Mouse (Mus musculus): Measurements from ENCODE around the gene Pip4k2a. TPM values are rescaled to one million over a fixed set of nuclear protein-coding genes. Genes with fewer than 3 reads are reported as not detected.

Pip4k2a gene
- polyA plus RNA-seq, 1 experiment = 9.5 TPM

DNA sequence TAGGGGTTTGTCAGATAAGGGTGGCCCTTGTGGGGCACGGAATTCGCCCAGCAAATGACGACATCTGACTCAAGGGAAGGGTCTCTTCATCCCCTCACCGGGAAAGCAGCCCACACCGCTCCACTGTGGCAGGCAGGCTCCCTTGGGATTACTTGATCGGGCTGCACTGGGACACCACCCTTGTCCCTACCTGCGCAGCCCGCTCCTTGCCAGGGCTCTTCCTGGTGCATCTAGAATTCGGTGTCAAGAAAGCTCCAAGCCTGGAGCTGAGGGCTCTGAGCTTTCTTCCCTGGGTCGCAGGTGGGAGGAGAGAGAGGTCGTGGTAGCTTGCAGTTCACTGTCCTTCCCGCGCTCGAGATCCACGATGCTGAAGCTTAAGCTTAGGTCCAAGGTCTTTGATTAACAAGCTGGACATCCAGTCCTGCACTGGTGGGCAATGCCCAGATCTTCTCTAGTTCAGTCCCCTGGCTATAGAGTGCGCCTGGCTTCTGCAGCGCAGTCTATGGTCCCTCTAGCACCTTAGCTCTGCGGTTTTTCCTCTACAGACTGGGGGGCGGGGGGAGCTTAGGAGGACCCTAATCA is 196.6 kb downstream of the Pip4k2a start:
- no peak for TF ChIP-seq CTCF (IDR thresholded peaks at IDR 0.05; ENCODE audit: insufficient read depth, low read length)
- TF ChIP-seq POLR2A (IDR thresholded peaks at IDR 0.05; ENCODE audit: borderline replicate concordance, extremely low read depth, low read depth, low read length) = no peak
- no peak overlapping the region for H3K4me3 ChIP-seq (replicated peaks; ENCODE audit: extremely low read depth, low read depth, low read length)
- WGBS = 22% methylated on average over 19 of the region's 19 CpGs
- peaks cover 5% of the 10 kb centered on the region; the same call in 1 of the 2 replicates for H3K4me1 ChIP-seq (ENCODE audit: control insufficient read depth, insufficient read depth, low read length)
- no peak for DNase-seq

DNA sequence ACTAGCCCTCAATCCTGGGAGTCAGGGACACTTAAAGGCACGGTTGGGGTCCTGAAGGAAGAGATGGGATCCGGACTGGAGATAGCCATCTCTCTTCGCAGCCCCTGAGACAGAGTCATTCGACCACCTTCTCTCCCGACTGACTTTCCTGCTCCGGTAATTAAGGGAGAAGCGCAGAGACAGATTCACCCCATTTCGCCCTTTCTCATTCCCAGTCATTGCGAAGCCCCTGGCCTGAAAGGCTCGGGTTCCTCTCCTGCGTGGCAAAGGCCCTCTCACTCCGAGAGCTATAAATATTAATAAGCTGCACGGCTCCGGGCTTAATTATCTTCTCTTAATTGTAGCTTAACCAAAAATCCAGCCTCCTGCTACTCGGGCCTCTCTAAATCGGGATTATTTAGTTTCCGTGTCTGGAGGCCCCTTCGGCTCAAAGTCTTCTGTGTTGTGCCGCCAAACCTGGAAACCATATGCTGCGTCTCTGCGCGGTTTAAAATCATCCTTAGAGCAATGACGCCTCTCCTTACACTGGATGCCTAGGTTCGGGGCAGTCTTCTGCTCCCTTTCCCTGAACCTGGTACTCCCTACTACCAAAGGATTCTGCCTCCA is 197.2 kb downstream of the Pip4k2a start:
- WGBS = 13% methylated on average over 24 of the region's 24 CpGs
- TF ChIP-seq POLR2A (IDR thresholded peaks at IDR 0.05; ENCODE audit: borderline replicate concordance, extremely low read depth, low read depth, low read length) = no peak
- TF ChIP-seq CTCF (IDR thresholded peaks at IDR 0.05; ENCODE audit: insufficient read depth, low read length) = no peak
- Histone ChIP-seq H3K4me3 (replicated peaks; ENCODE audit: extremely low read depth, low read depth, low read length) (no peak overlapping the region), H3K4me1 (ENCODE audit: control insufficient read depth, insufficient read depth, low read length) (peaks cover 5% of the 10 kb centered on the region; the same call in 1 of the 2 replicates)
- DNase-seq = no peak

DNA sequence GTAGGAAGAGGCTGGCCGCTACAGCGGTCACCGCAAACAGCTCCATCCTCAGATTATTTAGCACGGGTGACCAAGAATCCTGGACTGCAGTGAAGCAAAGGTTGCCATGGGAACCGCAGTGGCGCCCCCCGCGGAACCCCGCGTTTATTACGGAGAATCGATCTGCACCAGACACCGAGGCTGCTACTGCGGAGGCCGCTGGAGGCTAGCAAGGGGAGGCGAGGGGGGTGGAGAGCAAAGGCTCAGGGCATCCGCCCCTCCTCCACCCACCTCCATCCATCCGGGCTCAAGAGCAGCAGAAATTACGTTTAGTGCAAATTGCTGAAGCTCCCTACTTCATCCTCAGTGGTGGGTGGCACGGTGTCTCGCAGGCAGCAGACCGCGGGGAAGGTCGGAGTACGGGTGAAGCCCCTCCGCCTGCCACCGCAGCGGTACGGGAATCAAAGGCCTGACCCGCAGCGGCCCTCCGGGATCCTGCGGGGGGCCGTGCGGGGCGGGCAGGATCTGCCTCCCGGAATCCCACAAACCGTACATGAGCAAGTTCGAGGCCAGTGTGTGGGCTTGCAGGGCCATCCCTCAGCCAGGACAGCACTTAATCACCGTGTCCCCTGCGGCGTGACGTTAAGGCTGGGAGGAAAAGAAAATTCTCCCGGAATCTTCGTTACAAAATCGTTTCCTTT is 197.8 kb downstream of the Pip4k2a start:
- TF ChIP-seq POLR2A (IDR thresholded peaks at IDR 0.05; ENCODE audit: borderline replicate concordance, extremely low read depth, low read depth, low read length) (no peak), CTCF (IDR thresholded peaks at IDR 0.05; ENCODE audit: insufficient read depth, low read length) (no peak)
- peak overlapping the region; percentile 19 for H3K4me3 ChIP-seq (replicated peaks; ENCODE audit: extremely low read depth, low read depth, low read length)
- DNase-seq = peak; percentile 22
- 2% methylated on average over 46 of the region's 46 CpGs for WGBS
- H3K4me1 ChIP-seq (ENCODE audit: control insufficient read depth, insufficient read depth, low read length) = peaks cover 5% of the 10 kb centered on the region; the same call in 1 of the 2 replicates

- Histone ChIP-seq H3K4me1 (ENCODE audit: control insufficient read depth, insufficient read depth, low read length) (peaks cover 5% of the 10 kb centered on the region; the same call in 1 of the 2 replicates), H3K4me3 (replicated peaks; ENCODE audit: extremely low read depth, low read depth, low read length) (no peak overlapping the region)
- WGBS = 16% methylated on average over 17 of the region's 17 CpGs
- DNase-seq = no peak
- TF ChIP-seq POLR2A (IDR thresholded peaks at IDR 0.05; ENCODE audit: borderline replicate concordance, extremely low read depth, low read depth, low read length) (no peak), CTCF (IDR thresholded peaks at IDR 0.05; ENCODE audit: insufficient read depth, low read length) (no peak)
Observed at GRCm38 (mm10) chr2:18799265-18799965, 198.5 kb downstream of the Pip4k2a start.

DNA sequence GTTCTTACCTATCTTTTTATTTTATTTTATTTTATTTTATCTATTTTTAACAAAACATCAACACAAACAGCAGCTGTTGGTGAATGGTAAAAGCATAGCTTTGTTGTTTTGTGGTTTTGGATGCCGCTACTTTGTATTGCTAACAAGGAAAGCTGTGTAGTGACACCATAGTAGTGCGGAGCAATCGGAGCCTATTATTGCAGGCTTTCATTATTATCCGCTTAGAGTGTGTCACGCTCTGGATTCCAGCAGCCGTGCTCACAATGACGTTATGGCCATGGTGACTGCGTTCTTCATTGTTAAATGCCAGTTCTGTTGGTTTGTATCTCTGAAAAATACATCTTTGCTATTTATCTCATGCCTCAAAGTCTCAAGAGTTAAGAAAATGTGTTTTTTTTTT is 200.2 kb downstream of the Pip4k2a start:
- peaks cover 5% of the 10 kb centered on the region; the same call in 1 of the 2 replicates for H3K4me1 ChIP-seq (ENCODE audit: control insufficient read depth, insufficient read depth, low read length)
- no peak overlapping the region for H3K4me3 ChIP-seq (replicated peaks; ENCODE audit: extremely low read depth, low read depth, low read length)
- no peak for DNase-seq
- no peak for TF ChIP-seq CTCF (IDR thresholded peaks at IDR 0.05; ENCODE audit: insufficient read depth, low read length)
- WGBS = 89% methylated on average over 8 of the region's 8 CpGs

- TF ChIP-seq CTCF (IDR thresholded peaks at IDR 0.05; ENCODE audit: insufficient read depth, low read length) (no peak), POLR2A (IDR thresholded peaks at IDR 0.05; ENCODE audit: borderline replicate concordance, extremely low read depth, low read depth, low read length) (no peak)
- no peak for DNase-seq
- WGBS = 71% methylated on average over 4 of the region's 4 CpGs
- H3K4me3 ChIP-seq (replicated peaks; ENCODE audit: extremely low read depth, low read depth, low read length) = no peak overlapping the region
- H3K4me1 ChIP-seq (ENCODE audit: control insufficient read depth, insufficient read depth, low read length) = no peaks in the 10 kb centered on the region
Observed at GRCm38 (mm10) chr2:18794261-18794660, 203.7 kb downstream of the Pip4k2a start.

Other genes with a start within 250 kb of the Pip4k2a start
- gene 4930426L09Rik, start 217 bp upstream of the Pip4k2a start, polyA plus RNA-seq (2012; rRNA removed) = 0.38 and 0.47 TPM in 2 replicates
- gene Armc3, start 201.2 kb upstream of the Pip4k2a start, polyA plus RNA-seq (2012; rRNA removed) = 1.0 TPM in 2 replicates

Data from lung, adult 2 months (tissue).